Mouse (Mus musculus) G1E (cell line): ENCODE data around the gene Fxyd5.

Experiments
- CTCF ChIP-seq: IDR thresholded peaks from 2 replicates; pipeline ENCODE4 v1.5.1; 2012; ENCODE audit warnings: low read depth, low read length, inconsistent platforms, mixed read lengths
- GATA1 ChIP-seq: IDR thresholded peaks from 2 replicates; pipeline ENCODE4 v1.6.1; 2012; ENCODE audit warnings: borderline replicate concordance, low read length, inconsistent platforms, mixed read lengths
- GATA2 ChIP-seq: IDR thresholded peaks from 2 replicates; pipeline ENCODE4 v1.6.1; 2012; ENCODE audit warnings: low read depth, low read length, inconsistent platforms, borderline replicate concordance
- POLR2AphosphoS5 ChIP-seq: IDR thresholded peaks from 2 replicates; pipeline ENCODE4 v1.6.1; 2012; ENCODE audit warnings: low read depth, low read length, inconsistent platforms; ENCODE audit not compliant: insufficient replicate concordance
- TAL1 ChIP-seq: conservative IDR thresholded peaks from 2 replicates; pipeline ENCODE4 v1.6.1; 2012; ENCODE audit warnings: low read depth, low read length, inconsistent platforms, mixed read lengths

- TF ChIP-seq CTCF (no peak), POLR2AphosphoS5 (no peak), TAL1 (no peak), GATA1 (no peak), GATA2 (no peak)
Measured at GRCm38 (mm10) chr7:31067836-31068235, 25.6 kb upstream of the Fxyd5 start.
